Mouse (Mus musculus): ENCODE measurements around the gene R3hdm2.

DNA sequence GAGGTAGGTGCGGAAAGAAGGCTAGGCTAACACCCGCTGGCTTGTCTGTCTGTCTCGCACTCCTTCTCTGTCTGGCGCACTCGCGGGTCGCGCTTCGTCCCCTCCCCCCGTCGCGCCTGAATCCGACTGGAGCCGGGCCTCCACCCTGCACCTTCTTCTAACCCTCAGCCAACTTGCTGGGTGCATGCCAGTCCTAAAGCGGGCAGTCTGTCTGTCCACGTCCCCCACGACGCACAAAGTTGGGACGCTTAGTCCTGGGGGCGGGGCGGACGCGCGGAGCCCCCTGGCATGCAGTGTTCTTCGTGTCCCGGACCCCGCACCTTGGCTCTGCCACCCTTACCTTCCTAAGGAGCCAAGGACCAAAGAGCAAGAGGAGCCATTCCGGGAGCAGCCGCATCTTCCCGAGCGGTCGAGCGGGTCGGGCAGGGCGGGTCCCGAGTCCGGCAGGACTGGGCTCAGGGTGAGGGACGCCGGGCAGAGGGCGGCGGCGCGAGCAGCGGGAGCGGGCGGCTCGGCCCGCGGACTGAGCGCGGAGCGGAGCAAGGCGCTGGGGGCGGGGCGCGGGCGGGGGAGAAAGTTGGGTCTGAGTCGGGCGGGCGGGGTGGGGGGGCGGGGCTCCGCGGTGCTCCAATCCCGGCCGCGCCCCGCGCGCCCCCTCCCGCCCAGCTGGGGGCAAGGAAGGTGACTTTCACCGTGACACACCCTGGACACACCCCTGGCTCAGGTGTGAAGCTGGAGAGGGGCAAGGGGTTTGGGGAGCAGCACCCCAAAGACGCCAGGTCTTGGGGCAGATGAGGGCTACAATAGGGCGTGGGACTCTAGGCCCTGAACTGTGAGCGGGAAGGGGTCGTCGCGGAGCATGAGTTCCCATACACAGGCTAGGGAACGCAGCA lies 154.2 kb downstream of the R3hdm2 start, which contains the start of gene Nxph4:
- TF ChIP-seq CTCF (IDR thresholded peaks at IDR 0.05; ENCODE audit: borderline replicate concordance, insufficient read depth, low read length) = no peak
- TF ChIP-seq POLR2A (IDR thresholded peaks at IDR 0.05; ENCODE audit: low read depth, low read length) = no peak
